Mouse (Mus musculus): ENCODE results near the gene Dnajb2. TPM values are rescaled to one million over a fixed set of nuclear protein-coding genes. Genes with fewer than 3 reads are reported as not detected.

The Dnajb2 gene
- polyA plus RNA-seq, 1 experiment = 45.8 TPM

DNA sequence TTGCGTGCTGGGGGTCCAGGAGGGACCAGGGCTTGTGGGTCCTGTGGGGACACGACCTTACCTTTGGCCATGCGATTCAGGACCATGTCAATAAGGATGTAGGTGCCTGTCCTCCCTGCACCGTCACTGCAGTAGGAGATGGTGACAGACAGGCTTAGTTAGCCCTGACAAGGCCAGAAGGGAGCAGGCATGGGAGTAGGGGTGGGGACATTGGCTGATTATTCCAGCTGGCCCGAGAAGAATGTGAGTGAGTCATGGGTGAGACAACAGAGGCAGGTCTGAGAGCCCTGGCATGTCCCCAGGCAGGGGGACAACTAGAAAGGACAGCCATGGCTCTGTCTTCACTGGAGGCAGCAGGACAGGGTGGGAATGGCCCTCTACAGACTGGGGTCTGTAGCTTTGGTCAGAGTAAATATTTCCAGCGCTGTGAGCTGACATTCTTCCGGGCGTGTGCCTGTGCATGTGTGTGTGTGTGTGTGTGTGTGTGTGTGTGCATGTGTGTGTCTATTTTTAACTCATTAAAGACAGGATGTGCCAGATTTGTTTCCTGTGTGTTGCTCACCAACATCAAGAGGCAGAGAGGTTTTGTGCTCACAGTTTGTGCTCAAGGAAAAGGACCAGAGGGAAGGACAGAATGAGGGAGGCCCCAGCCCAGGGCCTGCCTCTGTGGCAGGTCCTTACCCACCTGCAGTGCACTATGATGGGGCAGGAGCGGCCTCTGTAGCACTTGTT is 12.0 kb downstream of the Dnajb2 start:
- TF ChIP-seq POLR2A (IDR thresholded peaks at IDR 0.05; ENCODE audit: low read depth, low read length) (no peak), CTCF (IDR thresholded peaks at IDR 0.05; ENCODE audit: extremely low read depth, insufficient read depth, insufficient read length, insufficient replicate concordance) (no peak)
- H3K27me3 ChIP-seq (ENCODE audit: control insufficient read depth, insufficient read depth, low read length) = no peaks in the 10 kb centered on the region
- no peak for DNase-seq (ENCODE audit: low read depth in 1 of 2, low spot score in 2 of 2)
- H3K4me3 ChIP-seq (ENCODE audit: extremely low read depth, insufficient read depth, insufficient read length) = no peak overlapping the region
- H3K4me1 ChIP-seq (ENCODE audit: control insufficient read depth, insufficient read depth, insufficient read length) = peaks cover 9% of the 10 kb centered on the region; the same call in 1 of the 2 replicates
- peak overlapping the region; percentile 40 for H3K27ac ChIP-seq (ENCODE audit: insufficient read depth, low read length)
- H3K36me3 ChIP-seq (ENCODE audit: control insufficient read depth, insufficient read depth, low read length) = 0 out of 2 replicates have a peak, but pooled peaks cover 4% of the 10 kb centered on the region
- 55% methylated on average over 9 of the region's 9 CpGs for WGBS

DNA sequence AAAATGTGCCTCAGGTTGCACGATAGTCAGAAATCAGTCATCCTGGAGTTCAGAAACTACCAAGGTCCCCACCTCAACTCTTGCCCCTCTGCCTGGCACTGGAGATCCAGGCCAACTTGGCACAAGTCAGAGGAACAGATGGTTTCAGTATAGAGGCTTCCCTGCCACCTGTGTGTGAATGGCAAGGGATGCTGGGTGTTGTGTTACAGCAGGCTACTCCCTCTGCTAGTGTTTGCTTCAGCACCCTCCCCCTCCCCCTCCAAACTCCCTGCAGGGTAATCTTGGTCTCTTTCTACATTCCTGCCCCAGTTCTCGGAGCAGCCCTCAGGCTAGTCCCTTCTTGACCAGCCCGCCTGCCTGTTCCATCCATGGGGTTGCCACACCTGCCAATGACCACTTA is 14.3 kb downstream of the Dnajb2 start:
- no peak for DNase-seq (ENCODE audit: low read depth in 1 of 2, low spot score in 2 of 2)
- no peaks in the 10 kb centered on the region for H3K27me3 ChIP-seq (ENCODE audit: control insufficient read depth, insufficient read depth, low read length)
- no peak overlapping the region for H3K4me3 ChIP-seq (ENCODE audit: extremely low read depth, insufficient read depth, insufficient read length)
- no peak overlapping the region for H3K27ac ChIP-seq (ENCODE audit: insufficient read depth, low read length)
- peaks cover 9% of the 10 kb centered on the region; the same call in 1 of the 2 replicates for H3K4me1 ChIP-seq (ENCODE audit: control insufficient read depth, insufficient read depth, insufficient read length)
- H3K36me3 ChIP-seq (ENCODE audit: control insufficient read depth, insufficient read depth, low read length) = no peaks in the 10 kb centered on the region
- WGBS = 95% methylated on average over 3 of the region's 3 CpGs
- TF ChIP-seq CTCF (IDR thresholded peaks at IDR 0.05; ENCODE audit: extremely low read depth, insufficient read depth, insufficient read length, insufficient replicate concordance) (no peak), POLR2A (IDR thresholded peaks at IDR 0.05; ENCODE audit: low read depth, low read length) (no peak)

DNA sequence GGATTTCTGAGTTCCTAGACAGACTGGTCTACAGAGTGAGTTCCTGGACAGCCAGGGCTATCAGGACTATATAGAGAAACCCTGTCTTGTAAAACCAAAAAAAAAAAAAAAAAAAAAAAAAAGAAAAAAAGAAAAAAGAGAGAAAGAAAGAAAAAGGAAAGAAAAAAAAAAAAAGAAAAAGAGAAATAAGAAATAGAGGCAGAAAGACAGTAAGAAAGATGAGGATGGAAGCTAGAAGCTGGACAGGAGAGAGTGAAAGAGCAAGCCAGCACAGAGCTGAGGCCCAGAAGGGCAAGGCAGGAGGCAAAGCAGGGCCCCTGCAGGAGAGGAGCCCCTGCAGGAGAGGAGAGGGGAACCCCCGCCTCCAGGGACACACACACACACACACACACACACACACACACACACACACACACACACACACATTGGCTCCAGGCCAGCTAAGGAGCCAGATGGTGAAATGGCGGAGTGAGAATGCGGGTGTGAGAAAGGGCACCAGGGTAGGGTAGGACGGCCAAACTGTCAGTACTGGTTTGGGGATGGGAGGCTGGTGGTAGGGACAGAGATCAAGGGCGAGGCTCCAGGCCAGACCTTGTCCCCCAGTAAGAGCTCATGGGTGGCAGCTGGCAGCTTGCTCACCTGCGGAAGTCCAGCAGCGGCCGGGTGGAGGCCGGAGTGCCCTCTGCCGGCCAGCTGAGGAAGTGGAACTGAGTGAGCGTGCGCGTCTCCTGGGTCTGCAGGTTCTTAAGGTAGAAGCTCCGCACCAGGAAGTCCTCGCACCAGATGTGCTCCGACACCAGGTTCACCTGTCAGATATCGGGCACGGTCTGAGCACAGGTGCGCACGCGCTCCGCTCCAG is 15.1 kb downstream of the Dnajb2 start:
- DNase-seq (ENCODE audit: low read depth in 1 of 2, low spot score in 2 of 2) = peak; percentile 69 to 86
- H3K4me3 ChIP-seq (ENCODE audit: extremely low read depth, insufficient read depth, insufficient read length) = peak overlapping the region; percentile 42; the same call in 1 of the 2 replicates
- TF ChIP-seq POLR2A (IDR thresholded peaks at IDR 0.05; ENCODE audit: low read depth, low read length) = no peak; the same call in 1 of the 2 replicates
- peak; percentile 97 for TF ChIP-seq CTCF (IDR thresholded peaks at IDR 0.05; ENCODE audit: extremely low read depth, insufficient read depth, insufficient read length, insufficient replicate concordance)
- peaks cover 9% of the 10 kb centered on the region; the same call in 1 of the 2 replicates for H3K4me1 ChIP-seq (ENCODE audit: control insufficient read depth, insufficient read depth, insufficient read length)
- H3K27ac ChIP-seq (ENCODE audit: insufficient read depth, low read length) = peak overlapping the region; percentile 62
- WGBS = 2% methylated on average over 21 of the region's 22 CpGs
- H3K27me3 ChIP-seq (ENCODE audit: control insufficient read depth, insufficient read depth, low read length) = no peaks in the 10 kb centered on the region
- H3K36me3 ChIP-seq (ENCODE audit: control insufficient read depth, insufficient read depth, low read length) = no peaks in the 10 kb centered on the region

DNA sequence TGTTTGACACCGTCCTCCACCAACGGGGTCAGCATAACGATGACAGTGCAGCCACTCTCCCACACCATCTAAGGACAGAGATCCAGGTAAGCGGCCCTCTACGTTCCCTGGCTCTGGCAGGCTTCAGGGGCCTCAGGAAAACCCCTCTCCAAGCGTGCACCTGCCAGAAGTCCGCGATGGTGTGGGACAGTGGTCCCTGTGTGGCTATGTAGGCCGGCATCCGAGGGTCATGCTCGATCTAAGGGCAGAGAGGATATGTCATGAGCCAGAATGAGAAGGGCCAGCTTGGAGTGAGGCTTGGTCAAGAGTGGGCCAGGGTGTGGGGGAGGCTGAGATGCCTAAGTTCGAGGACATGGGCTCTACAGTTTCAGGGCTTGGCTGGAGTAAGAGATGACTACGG is 16.1 kb downstream of the Dnajb2 start:
- 86% methylated on average over 13 of the region's 13 CpGs for WGBS
- H3K4me1 ChIP-seq (ENCODE audit: control insufficient read depth, insufficient read depth, insufficient read length) = peaks cover 9% of the 10 kb centered on the region; the same call in 1 of the 2 replicates

DNA sequence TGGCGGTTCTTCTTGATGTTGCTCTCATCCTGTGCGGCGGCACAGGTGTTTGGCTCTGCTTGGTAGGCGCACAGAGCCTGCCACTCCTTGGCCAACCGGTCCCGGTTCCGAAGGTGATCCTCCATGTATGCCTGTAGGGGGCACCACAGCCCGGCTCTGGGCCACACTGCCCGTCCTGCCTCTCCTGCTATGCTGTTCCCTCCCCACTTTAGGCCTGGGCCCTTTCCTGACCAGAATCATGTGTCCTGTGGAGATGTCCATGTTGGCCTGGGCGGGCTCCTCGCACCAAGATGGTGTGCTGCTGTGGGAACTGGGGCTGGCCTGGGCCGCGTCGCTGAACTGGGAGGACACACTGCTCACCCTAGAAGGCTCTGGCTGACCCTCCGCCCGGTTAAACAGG is 16.8 kb downstream of the Dnajb2 start:
- peaks cover 9% of the 10 kb centered on the region; the same call in 1 of the 2 replicates for H3K4me1 ChIP-seq (ENCODE audit: control insufficient read depth, insufficient read depth, insufficient read length)
- H3K4me3 ChIP-seq (ENCODE audit: extremely low read depth, insufficient read depth, insufficient read length) = no peak overlapping the region
- no peaks in the 10 kb centered on the region for H3K27me3 ChIP-seq (ENCODE audit: control insufficient read depth, insufficient read depth, low read length)
- no peaks in the 10 kb centered on the region for H3K36me3 ChIP-seq (ENCODE audit: control insufficient read depth, insufficient read depth, low read length)
- no peak for DNase-seq (ENCODE audit: low read depth in 1 of 2, low spot score in 2 of 2)
- H3K27ac ChIP-seq (ENCODE audit: insufficient read depth, low read length) = no peak overlapping the region
- TF ChIP-seq CTCF (IDR thresholded peaks at IDR 0.05; ENCODE audit: extremely low read depth, insufficient read depth, insufficient read length, insufficient replicate concordance) (no peak), POLR2A (IDR thresholded peaks at IDR 0.05; ENCODE audit: low read depth, low read length) (no peak)
- 89% methylated on average over 16 of the region's 16 CpGs for WGBS

More for the DNA sequence above, 16.1 kb downstream of the Dnajb2 start:
- no peak for TF ChIP-seq POLR2A (IDR thresholded peaks at IDR 0.05; ENCODE audit: low read depth, low read length)
- TF ChIP-seq CTCF (IDR thresholded peaks at IDR 0.05; ENCODE audit: extremely low read depth, insufficient read depth, insufficient read length, insufficient replicate concordance) = no peak
- Histone ChIP-seq H3K36me3 (ENCODE audit: control insufficient read depth, insufficient read depth, low read length) (no peaks in the 10 kb centered on the region), H3K27ac (ENCODE audit: insufficient read depth, low read length) (no peak overlapping the region), H3K4me3 (ENCODE audit: extremely low read depth, insufficient read depth, insufficient read length) (no peak overlapping the region), H3K27me3 (ENCODE audit: control insufficient read depth, insufficient read depth, low read length) (no peaks in the 10 kb centered on the region)
- DNase-seq (ENCODE audit: low read depth in 1 of 2, low spot score in 2 of 2) = no peak

DNA sequence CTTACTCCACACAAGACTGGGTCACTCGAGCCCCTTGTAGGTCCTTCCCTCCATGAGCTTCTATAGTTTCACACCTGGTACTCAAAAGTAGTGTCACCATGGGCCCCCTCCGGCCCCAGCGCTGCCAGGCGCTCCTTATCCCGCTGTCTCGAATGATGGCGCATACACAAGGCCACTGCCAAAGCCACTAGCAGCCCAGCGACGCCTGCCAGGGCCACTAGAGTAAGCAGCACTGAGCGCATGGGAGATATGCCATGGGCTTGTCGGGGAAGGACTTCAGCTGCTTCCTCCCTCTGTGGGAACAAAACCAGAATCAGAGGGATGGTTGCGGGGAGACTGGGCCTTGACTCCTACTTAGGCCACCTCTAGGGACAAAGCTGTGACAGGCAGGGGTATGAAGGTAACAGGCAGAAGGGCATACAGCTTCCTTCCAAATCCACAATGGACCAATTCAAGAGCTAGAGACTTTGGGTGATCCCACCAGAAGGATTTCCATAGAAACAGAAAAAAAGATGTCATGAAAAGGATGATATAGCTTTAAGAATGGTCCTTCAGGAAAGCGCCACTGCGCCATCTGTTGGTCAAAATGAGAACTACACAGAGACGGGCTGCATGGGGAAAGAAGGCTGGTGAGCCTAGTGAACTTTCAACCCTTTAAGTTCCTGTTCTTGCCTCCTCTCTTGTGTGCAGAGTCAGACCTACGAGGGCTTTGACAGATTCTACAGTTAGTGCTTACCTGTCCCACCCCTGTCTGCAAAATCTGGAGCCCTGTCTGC is 17.8 kb downstream of the Dnajb2 start:
- TF ChIP-seq CTCF (IDR thresholded peaks at IDR 0.05; ENCODE audit: extremely low read depth, insufficient read depth, insufficient read length, insufficient replicate concordance) (peak; percentile 73; the same call in 1 of the 2 replicates), POLR2A (IDR thresholded peaks at IDR 0.05; ENCODE audit: low read depth, low read length) (no peak)
- 59% methylated on average over 16 of the region's 16 CpGs for WGBS
- Histone ChIP-seq H3K27me3 (ENCODE audit: control insufficient read depth, insufficient read depth, low read length) (no peaks in the 10 kb centered on the region), H3K27ac (ENCODE audit: insufficient read depth, low read length) (no peak overlapping the region), H3K4me3 (ENCODE audit: extremely low read depth, insufficient read depth, insufficient read length) (no peak overlapping the region), H3K36me3 (ENCODE audit: control insufficient read depth, insufficient read depth, low read length) (no peaks in the 10 kb centered on the region), H3K4me1 (ENCODE audit: control insufficient read depth, insufficient read depth, insufficient read length) (peaks cover 4% of the 10 kb centered on the region; the same call in 1 of the 2 replicates)
- peak; percentile 57 to 82 for DNase-seq (ENCODE audit: low read depth in 1 of 2, low spot score in 2 of 2)
